Comparison of ENCODE assay signal across 8 mouse cellular contexts in the genomic region with DNA sequence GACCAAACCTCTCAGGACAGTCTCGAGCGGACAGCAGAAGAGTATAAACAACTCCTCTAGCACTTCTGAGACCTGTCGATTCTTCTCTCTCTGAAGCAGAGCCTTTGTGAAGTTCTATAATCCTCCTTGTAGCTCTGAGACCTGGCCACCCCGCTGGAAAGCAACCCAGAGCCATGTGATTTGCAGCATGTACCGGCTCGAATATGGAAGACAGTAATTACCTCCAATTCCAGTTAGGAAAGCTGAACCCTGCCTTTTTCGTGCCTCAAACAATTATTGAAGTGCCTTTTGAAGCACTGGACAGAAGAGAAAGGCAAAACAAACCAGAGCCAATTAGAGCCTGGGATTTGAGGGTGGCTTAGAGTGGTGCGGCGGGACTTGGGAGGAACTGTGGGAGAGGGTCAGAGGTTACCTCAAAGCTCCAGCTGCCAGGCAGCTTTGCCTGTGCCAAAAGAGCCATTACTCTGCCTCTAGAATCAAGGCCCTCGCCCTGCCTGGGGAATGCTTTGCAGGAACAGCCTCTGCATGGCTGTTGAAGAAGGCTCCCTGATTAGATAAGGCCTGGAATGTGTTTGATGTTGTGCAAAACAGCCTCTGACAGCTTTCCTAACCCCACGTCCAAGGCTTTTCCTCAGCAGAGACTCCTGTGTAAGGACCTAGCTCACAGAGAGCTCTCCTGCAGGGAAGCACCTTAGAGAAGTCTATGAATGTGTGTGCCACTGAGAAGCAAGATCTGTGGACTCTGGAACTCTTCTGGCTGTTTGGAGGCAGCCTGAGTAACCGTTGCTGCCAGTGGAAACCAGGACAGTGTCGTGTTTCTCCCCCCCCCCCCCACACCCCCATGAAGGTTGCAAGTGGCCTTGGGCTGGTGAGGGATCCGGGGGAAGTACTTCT.
A peak's percentile ranks its signal among the peaks of the same experiment; 100 is the strongest.
DNase-seq lines count a peak whose midpoint lies in the region; ATAC-seq lines count a peak whose summit lies in the region.

No protein-coding gene starts in this region.

- DNase-seq in ZHBTc4 (ENCODE audit: low read depth, low spot score), result peak; percentile 34
- peak; percentile 76 for DNase-seq in embryonic facial prominence, embryonic 10.5 days (ENCODE audit: low spot score)
- peak; percentile 69 for DNase-seq in heart, postnatal 25 days (ENCODE audit: low spot score)
- DNase-seq in kidney, postnatal 4 days, result peak; percentile 63 to 76
- no peak for DNase-seq in right cerebral cortex, adult 18-20 months
- no peak for DNase-seq in right cerebral cortex, adult 2 months (ENCODE audit: low spot score in 2 of 2)
- no peak for DNase-seq in spleen, postnatal 14 days (ENCODE audit: low spot score in 2 of 2)

- 14% methylated on average over 14 of the region's 14 CpGs for WGBS in embryonic facial prominence, embryonic 10.5 days
- WGBS in midbrain, embryonic 12.5 days, result 12% methylated on average over 14 of the region's 14 CpGs

- no peak overlapping the region for H3K9ac ChIP-seq in midbrain, embryonic 12.5 days (replicated peaks)

- intact Hi-C loops in heart, postnatal 25 days (cut with DNase I), result no loop called here

- H3K4me3 ChIP-seq in embryonic facial prominence, embryonic 10.5 days, result no peak overlapping the region
- H3K4me3 ChIP-seq in midbrain, embryonic 12.5 days, result no peak overlapping the region

- H3K4me1 ChIP-seq in embryonic facial prominence, embryonic 10.5 days, result peaks cover 72% of the 10 kb centered on the region
- peaks cover 18% of the 10 kb centered on the region for H3K4me1 ChIP-seq in midbrain, embryonic 12.5 days

- peak overlapping the region; percentile 81 for H3K27ac ChIP-seq in embryonic facial prominence, embryonic 10.5 days (replicated peaks)
- H3K27ac ChIP-seq in midbrain, embryonic 12.5 days (replicated peaks), result peak overlapping the region; percentile 78

- H3K9me3 ChIP-seq in embryonic facial prominence, embryonic 10.5 days, result 0 out of 2 replicates have a peak, but pooled peaks cover 2% of the 10 kb centered on the region
- H3K9me3 ChIP-seq in midbrain, embryonic 12.5 days, result 0 out of 2 replicates have a peak, but pooled peaks cover 4% of the 10 kb centered on the region

- H3K4me2 ChIP-seq in midbrain, embryonic 12.5 days (replicated peaks), result no peak overlapping the region

- H3K36me3 ChIP-seq in embryonic facial prominence, embryonic 10.5 days (replicated peaks), result no peaks in the 10 kb centered on the region
- H3K36me3 ChIP-seq in midbrain, embryonic 12.5 days, result no peaks in the 10 kb centered on the region

- peak; percentile 60; the same call in 1 of the 2 replicates for ATAC-seq in midbrain, embryonic 12.5 days (ENCODE audit: low FRiP score, low read depth)

- H3K27me3 ChIP-seq in embryonic facial prominence, embryonic 10.5 days (replicated peaks; ENCODE audit: low read depth, poor library complexity, severe bottlenecking), result no peaks in the 10 kb centered on the region
- H3K27me3 ChIP-seq in midbrain, embryonic 12.5 days, result no peaks in the 10 kb centered on the region

Comparison
In these comparisons a context has a peak if more than half of its experiments do, and no peak if none do; other contexts are left out.
1. DNase-seq: peak in ZHBTc4 (single experiment), embryonic facial prominence, embryonic 10.5 days (single experiment), heart, postnatal 25 days (single experiment) and kidney, postnatal 4 days (2 of 2); none in right cerebral cortex, adult 18-20 months (single experiment), right cerebral cortex, adult 2 months (0 of 2) and spleen, postnatal 14 days (0 of 2).